Mouse (Mus musculus) lung, adult 2 months (tissue): Measurements from ENCODE around the gene Ugt1a10. TPM values are rescaled to one million over a fixed set of nuclear protein-coding genes. Genes with fewer than 3 reads are reported as not detected.
"Not testable (repeated sequence)": the region's sequence is repeated elsewhere in the genome, so short reads cannot be mapped to it uniquely, and the experiment has no call there.

Experiments
- DNase-seq: peaks from one replicate; pipeline ENCODE4 v3.0.0; 2022
- H3K4me1 ChIP-seq: fragments of 200-500 bp; 2 replicates; pipeline ENCODE4 v1.6.1; 2011; ENCODE audit warnings: low read length; ENCODE audit not compliant: control insufficient read depth, insufficient read depth
- H3K4me3 ChIP-seq: fragments of 200-500 bp; replicated peaks from 2 replicates; pipeline ENCODE3; 2011; ENCODE audit warnings: low read depth, mild to moderate bottlenecking, control low read depth, low read length; ENCODE audit errors: extremely low read depth
- CTCF ChIP-seq: fragments of 200-500 bp; IDR thresholded peaks from 2 replicates; pipeline ENCODE4 v1.5.1; 2011; ENCODE audit warnings: mild to moderate bottlenecking, low read length, control low read depth; ENCODE audit not compliant: insufficient read depth
- POLR2A ChIP-seq: fragments of 200-500 bp; IDR thresholded peaks from 2 replicates; pipeline ENCODE4 v1.6.1; 2011; ENCODE audit warnings: low read depth, mild to moderate bottlenecking, control low read depth, low read length, borderline replicate concordance; ENCODE audit errors: extremely low read depth
- WGBS: fragments of 180-500 bp; shearing (Covaris S2); methylation state at CpG from one replicate; pipeline ENCODE4 v1.1.7; 2018; 5-methylcytosine and 5-hydroxymethylcytosine counted together
- polyA plus RNA-seq: library from polyadenylated mRNA; depleted of rRNA; stranded (reverse); fragments of >200 nt; gene quantifications from 2 replicates; pipeline ENCODE4 v1.2.3, GENCODE M21; 2012

Ugt1a10 gene
- polyA plus RNA-seq, 1 experiment = not detected

- H3K4me3 ChIP-seq, H3K4me1 ChIP-seq, DNase-seq: not testable (repeated sequence)
- 65% methylated on average over 4 of the region's 5 CpGs for WGBS
Measured at GRCm38 (mm10) chr1:88103697-88104468, 48.7 kb downstream of the Ugt1a10 start.

- no peak for TF ChIP-seq POLR2A
- H3K4me3 ChIP-seq = no peak overlapping the region
- 92% methylated on average over 1 of the region's 1 CpGs for WGBS
- H3K4me1 ChIP-seq = no peaks in the 10 kb centered on the region; the same call in 1 of the 2 replicates
- DNase-seq = no peak
Measured at GRCm38 (mm10) chr1:88104667-88105430, 49.7 kb downstream of the Ugt1a10 start.

GRCm38 (mm10) chr1:88105656-88106055 is 50.5 kb downstream of the Ugt1a10 start:
- no peak for DNase-seq
- no peak overlapping the region for H3K4me3 ChIP-seq
- no peaks in the 10 kb centered on the region; the same call in 1 of the 2 replicates for H3K4me1 ChIP-seq
- TF ChIP-seq CTCF (no peak), POLR2A (no peak)
- 51% methylated on average over 2 of the region's 2 CpGs for WGBS

GRCm38 (mm10) chr1:88109027-88109557 is 53.9 kb downstream of the Ugt1a10 start:
- WGBS = 73% methylated on average over 2 of the region's 2 CpGs
- not testable (repeated sequence) for H3K4me3 ChIP-seq, DNase-seq

GRCm38 (mm10) chr1:88109604-88110003 is 54.4 kb downstream of the Ugt1a10 start:
- 51% methylated on average over 2 of the region's 2 CpGs for WGBS

More at GRCm38 (mm10) chr1:88109027-88109557, 53.9 kb downstream of the Ugt1a10 start:
- not testable (repeated sequence) for H3K4me1 ChIP-seq

GRCm38 (mm10) chr1:88112769-88113168 is 57.6 kb downstream of the Ugt1a10 start:
- 91% methylated on average over 6 of the region's 6 CpGs for WGBS
- not testable (repeated sequence) for DNase-seq, H3K4me1 ChIP-seq, H3K4me3 ChIP-seq

More at GRCm38 (mm10) chr1:88109604-88110003, 54.4 kb downstream of the Ugt1a10 start:
- not testable (repeated sequence) for DNase-seq, H3K4me3 ChIP-seq, H3K4me1 ChIP-seq

GRCm38 (mm10) chr1:88120550-88120949 is 65.4 kb downstream of the Ugt1a10 start:
- H3K4me1 ChIP-seq, H3K4me3 ChIP-seq, DNase-seq: not testable (repeated sequence)
- WGBS = 27% methylated on average over 4 of the region's 4 CpGs

- not testable (repeated sequence) for DNase-seq, H3K4me1 ChIP-seq, H3K4me3 ChIP-seq
- WGBS = no CpG with 5 or more reads among the region's 1 CpGs
- TF ChIP-seq CTCF = peak; percentile 29; the same call in 1 of the 2 replicates
Measured at GRCm38 (mm10) chr1:88121521-88121920, 66.3 kb downstream of the Ugt1a10 start.

GRCm38 (mm10) chr1:88125827-88126360 is 70.7 kb downstream of the Ugt1a10 start:
- DNase-seq, H3K4me3 ChIP-seq, H3K4me1 ChIP-seq: not testable (repeated sequence)
- peak; percentile 16; the same call in 1 of the 2 replicates for TF ChIP-seq CTCF
- WGBS = 72% methylated on average over 4 of the region's 4 CpGs

- 80% methylated on average over 2 of the region's 2 CpGs for WGBS
- H3K4me1 ChIP-seq, DNase-seq, H3K4me3 ChIP-seq: not testable (repeated sequence)
Measured at GRCm38 (mm10) chr1:88129091-88129490, 73.9 kb downstream of the Ugt1a10 start.

- not testable (repeated sequence) for H3K4me1 ChIP-seq, H3K4me3 ChIP-seq, DNase-seq
- 70% methylated on average over 1 of the region's 1 CpGs for WGBS
Measured at GRCm38 (mm10) chr1:88130223-88130622, 75.0 kb downstream of the Ugt1a10 start.
